Mouse (Mus musculus): ENCODE measurements at regions not wholly inside any gene's neighbourhood (a gene's known extent, or its start where the extent isn't known, plus 50 kb on each side); places are given as distances from the start of the nearest gene placed in this dataset.

GRCm38 (mm10) chr10:37447333-37448204 is 308.8 kb upstream of the Marcks start:
- no peak for DNase-seq

DNA sequence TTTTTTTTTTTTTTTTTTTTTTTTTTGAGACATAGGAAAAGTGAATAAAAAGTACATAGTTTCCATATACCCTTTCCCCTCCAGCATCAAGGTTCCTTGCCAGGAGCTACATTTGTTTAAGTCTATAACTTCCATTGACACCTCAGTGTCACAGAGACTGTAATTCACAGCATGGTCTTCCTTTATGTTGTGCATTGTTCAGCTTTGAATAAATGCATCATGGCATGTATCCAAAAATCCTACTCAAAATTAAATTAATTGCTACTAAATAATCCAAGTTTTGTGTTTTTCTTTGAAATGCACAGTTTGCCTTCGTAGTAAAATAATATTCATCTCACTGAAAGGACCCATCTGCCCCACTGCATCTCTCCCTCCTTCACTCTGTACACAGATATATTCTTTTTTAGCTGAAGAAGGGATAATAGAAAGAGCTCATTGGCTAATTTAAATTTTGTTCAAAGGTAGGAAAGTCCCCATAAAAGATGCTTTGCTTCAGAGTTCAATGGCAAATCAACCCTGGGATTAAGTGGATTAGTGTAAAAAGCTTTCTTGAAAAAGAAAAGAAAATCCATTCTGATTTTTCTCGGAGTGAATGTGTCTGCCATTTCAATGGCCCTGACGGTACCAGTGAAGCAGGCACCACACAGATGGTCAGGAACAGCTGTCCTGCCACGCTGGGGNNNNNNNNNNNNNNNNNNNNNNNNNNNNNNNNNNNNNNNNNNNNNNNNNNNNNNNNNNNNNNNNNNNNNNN is 301.3 kb upstream of the Marcks start:
- no peak for DNase-seq

- DNase-seq, result no peak
Measured at GRCm38 (mm10) chr10:37438312-37438711, 299.6 kb upstream of the Marcks start.

DNA sequence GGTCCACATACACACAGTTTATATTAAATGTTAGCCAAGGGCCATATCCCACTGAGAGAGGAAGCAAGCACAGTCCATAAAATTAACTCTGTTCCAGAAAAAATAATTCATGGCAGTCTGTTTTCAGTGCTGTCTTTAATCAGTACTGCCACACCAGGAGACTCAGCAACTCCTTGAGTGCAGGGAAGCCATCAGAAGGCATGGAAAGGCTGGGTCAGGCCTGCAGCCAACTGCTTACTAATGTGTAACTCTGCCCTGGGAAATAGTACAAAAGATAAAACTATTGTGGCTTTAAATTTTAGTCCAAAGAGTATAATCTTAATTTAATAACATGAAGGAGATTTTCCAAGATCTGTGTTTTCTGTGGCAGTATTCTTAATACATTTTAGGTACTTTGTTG is 298.1 kb upstream of the Marcks start:
- DNase-seq, result no peak

GRCm38 (mm10) chr10:37434229-37434628 is 295.5 kb upstream of the Marcks start:
- no peak for DNase-seq

GRCm38 (mm10) chr10:37423047-37423446 is 284.3 kb upstream of the Marcks start:
- DNase-seq, result no peak

GRCm38 (mm10) chr10:37422612-37423011 is 283.9 kb upstream of the Marcks start:
- DNase-seq, result no peak

GRCm38 (mm10) chr10:37416321-37416720 is 277.6 kb upstream of the Marcks start:
- DNase-seq, result no peak

- DNase-seq, result no peak
Measured at GRCm38 (mm10) chr10:37412401-37412800, 273.7 kb upstream of the Marcks start.

- no peak for DNase-seq
Measured at GRCm38 (mm10) chr10:37409749-37410148, 271.0 kb upstream of the Marcks start.

DNA sequence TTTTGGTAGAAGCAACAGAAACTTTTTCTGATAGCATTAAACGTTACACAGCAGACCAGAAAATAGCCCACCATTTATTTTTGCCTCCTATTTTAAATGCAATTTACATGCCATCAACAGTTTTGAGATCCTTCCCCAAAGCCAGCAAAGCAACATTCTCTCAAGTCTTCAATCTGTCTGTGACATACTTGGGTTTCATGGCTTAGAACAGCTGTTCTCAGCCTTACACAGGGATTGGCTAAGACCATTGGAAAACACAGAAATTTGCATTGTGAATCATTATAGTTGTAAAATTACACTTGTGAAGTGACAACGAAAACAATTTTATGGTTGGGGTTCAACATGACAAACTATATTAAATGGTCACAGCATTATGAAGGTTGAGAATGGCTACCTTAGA is 268.8 kb upstream of the Marcks start:
- no peak for DNase-seq

DNA sequence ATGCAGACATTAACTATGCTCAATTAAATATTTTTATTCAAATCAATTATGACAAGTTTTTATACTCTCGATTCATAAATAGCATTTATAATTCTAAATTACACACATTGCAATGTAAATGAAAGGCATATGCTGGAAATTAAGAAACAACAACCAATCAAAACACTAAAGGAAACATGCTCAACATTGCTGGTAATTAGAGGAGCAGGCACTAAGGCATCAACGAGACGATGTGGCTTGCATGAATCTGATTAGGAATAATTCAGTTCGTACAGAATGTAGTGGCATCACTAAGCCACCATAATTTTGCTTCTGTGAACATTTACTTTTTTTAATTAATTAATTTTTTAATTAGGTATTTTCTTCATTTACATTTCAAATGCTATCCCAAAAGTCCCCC is 266.2 kb upstream of the Marcks start:
- DNase-seq, result no peak

- no peak for DNase-seq
Measured at GRCm38 (mm10) chr10:37404407-37404806, 265.7 kb upstream of the Marcks start.

DNA sequence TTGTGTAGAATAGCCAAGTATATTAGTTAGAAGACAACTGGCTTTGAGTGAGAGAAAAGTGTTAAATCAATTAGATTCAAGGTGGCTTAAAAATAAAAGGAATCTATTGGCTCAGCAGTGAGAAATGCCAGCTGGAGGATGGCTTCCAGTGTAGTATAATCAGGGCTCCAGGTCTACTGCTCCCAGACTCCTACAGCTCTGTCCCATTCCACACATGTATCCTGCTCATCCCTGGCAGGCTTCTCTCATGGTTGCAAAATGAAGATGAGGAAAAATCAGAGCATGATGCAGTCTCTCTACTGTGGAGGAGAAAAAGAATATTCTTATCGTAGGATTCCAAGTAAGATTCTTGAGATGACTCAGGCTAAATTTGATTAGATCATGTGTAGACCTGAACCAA is 263.7 kb upstream of the Marcks start:
- DNase-seq, result no peak

DNA sequence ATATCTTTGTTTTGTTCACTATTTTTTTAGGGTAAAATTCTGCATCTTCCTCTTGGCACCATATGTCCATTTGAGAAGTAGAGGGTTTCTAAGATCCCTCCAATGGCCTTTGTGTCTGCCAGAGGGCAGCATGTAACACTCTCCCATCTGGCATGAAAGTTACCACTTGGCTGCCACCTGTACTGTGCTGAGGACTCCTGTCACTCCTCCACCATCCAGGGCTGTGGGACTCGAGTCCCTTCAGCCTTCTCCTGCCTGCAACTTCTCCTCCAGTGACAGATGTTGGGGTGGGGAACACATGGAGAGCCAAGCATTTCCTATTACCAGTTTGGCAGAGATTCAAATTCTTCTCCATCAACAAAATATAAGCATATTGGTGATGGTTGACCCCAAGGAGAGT is 262.3 kb upstream of the Marcks start:
- DNase-seq, result no peak

DNA sequence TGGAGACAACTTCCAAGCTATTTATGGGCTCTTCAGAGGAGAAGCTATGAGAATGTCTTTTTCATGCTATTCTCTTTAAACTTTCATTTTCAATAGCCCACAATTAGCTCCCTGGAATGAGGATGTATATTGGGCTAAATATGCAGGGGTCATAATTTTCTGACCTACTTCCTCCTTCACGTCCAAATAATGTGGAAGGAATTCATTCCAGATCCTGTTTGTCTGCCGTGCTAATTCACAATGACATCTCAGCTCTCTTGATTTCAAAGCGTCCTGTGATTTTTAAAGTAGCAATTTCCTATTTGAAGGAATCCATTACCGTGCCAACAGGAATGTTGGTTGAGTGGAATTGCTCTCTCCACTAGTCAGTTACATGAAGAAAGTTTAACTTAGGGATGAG is 261.7 kb upstream of the Marcks start:
- no peak for DNase-seq

GRCm38 (mm10) chr10:37397271-37397991 is 258.7 kb upstream of the Marcks start:
- DNase-seq, result peak; percentile 49

DNA sequence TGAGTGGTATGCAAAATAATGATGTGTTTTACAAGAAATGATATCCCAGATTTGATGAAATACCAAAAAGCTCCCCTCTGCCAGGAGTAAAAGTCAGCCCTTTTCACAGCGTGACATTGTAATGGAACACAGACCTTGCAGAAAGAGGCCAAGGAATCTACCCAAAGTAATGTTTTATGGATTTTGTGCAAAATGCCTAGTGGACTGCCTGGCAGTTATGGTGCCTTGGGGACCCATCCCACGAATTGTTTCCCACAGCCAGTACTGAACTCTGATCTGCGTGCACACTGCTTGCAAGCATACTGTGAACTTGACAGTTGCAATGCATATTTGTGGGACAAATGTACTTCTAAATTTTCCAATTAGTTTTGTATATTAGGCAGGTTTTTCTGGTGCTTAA is 251.3 kb upstream of the Marcks start:
- DNase-seq, result no peak

- no peak for DNase-seq
Measured at GRCm38 (mm10) chr10:37386216-37386615, 247.5 kb upstream of the Marcks start.

GRCm38 (mm10) chr10:37380024-37380423 is 241.3 kb upstream of the Marcks start:
- no peak for DNase-seq

DNA sequence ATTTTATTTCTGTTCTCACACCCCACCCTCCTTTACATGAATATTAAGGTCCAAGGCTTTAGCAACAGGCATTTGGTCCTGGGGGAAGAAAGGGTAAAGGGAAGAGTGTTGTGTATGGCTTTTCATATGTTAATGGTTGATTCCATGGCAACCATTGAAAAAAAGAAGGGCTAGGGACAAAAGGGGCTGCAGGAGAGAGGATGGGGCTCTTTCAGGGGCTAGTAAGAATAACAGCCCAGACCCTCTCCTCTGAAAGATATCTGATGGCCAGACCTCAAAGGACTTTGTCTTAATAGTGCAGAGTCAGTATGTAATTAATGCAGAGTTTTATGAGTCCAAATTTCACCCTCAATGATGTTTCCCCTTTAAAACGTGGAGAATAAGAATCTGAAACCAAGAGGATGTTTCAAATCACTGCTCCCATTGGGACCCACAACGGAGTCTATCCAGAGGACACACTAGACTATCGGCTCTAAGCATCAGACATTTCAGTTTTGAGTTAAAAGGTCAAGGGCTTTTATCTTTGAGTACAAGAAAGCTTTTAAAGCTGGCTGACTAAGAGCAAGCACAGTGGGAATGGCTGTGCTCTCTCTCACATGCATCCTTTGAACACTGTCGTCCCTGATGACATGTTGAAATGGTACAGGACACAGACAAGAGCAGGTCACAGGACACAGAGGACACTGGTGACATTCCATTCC is 239.4 kb upstream of the Marcks start:
- DNase-seq, result no peak
